Mouse (Mus musculus) spleen, adult 2 months (tissue): ENCODE measurements around the gene Klhl13.

Experiments used
- CTCF ChIP-seq: fragments of 200-500 bp; IDR thresholded peaks from 2 replicates; pipeline ENCODE4 v1.5.1; 2011; ENCODE audit warnings: mild to moderate bottlenecking, inconsistent platforms; ENCODE audit not compliant: insufficient read depth, insufficient read length, insufficient replicate concordance; ENCODE audit errors: extremely low read depth
- POLR2A ChIP-seq: fragments of 200-500 bp; IDR thresholded peaks from 2 replicates; pipeline ENCODE4 v1.6.1; 2011; ENCODE audit warnings: low read depth, low read length, inconsistent platforms

GRCm38 (mm10) chrX:23388716-23389115, 23.8 kb upstream of the Klhl13 start:
- TF ChIP-seq POLR2A = no peak
- no peak for TF ChIP-seq CTCF
